Mouse (Mus musculus): ENCODE data around the gene Ifi35.

DNA sequence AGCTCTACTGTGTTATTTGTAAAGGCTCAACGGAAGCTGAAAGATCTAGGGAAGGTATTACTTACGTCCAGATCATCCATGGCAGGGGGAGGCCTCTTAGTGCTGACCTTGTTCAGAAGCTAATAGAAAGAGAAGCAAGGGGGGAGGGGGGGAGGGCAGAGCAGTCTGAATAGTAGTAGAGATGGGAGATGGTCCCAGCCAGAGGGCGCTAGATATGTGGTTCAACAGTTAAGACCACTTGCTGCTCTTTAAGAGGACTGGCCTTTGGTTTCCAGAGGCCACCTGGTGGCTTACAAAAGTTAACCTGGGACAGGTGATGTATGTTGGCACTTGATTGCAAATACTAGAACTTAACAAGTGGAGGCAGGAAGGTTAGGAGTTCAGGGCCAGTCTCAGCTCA, 28.6 kb upstream of the Ifi35 start:
- TF ChIP-seq CTCF (IDR thresholded peaks at IDR 0.05; ENCODE audit: low read depth) (peak; percentile 53), EP300 (optimal IDR thresholded peaks at IDR 0.05) (no peak)

All from stomach, postnatal 0 days (tissue).